Mouse (Mus musculus): ENCODE results near the gene Fbxl2.

- TF ChIP-seq CTCF (IDR thresholded peaks at IDR 0.05): no peak
- TF ChIP-seq EP300 (IDR thresholded peaks at IDR 0.05): no peak
Measured at GRCm38 (mm10) chr9:113935638-113936037, 110.4 kb downstream of the Fbxl2 start.
